Mouse (Mus musculus) MEL (cell line): ENCODE measurements around the gene Gnai2. TPM values are rescaled to one million over a fixed set of nuclear protein-coding genes. Genes with fewer than 3 reads are reported as not detected.

Source experiments
- DNase-seq: peaks from one replicate; pipeline ENCODE4 v3.0.0; 2011; ENCODE audit warnings: low read depth, low spot score
- H3K27ac ChIP-seq: 2 replicates; pipeline ENCODE4 v1.5.1; 2012; ENCODE audit warnings: low read depth, mild to moderate bottlenecking, control low read depth, low read length, moderate library complexity; ENCODE audit not compliant: control insufficient read depth
- H3K27me3 ChIP-seq, 2 experiments: fragments of 150-350 bp in 1 of 2; sonication (generic) in 1 of 2; 2 replicates each; pipeline ENCODE4 v1.6.1; 2012; ENCODE audit warnings: low read length in 2 of 2, mild to moderate bottlenecking in 2 of 2, improper control_type of control experiment in 1 of 2, moderate library complexity in 1 of 2; ENCODE audit not compliant: insufficient read depth in 2 of 2, control insufficient read depth in 1 of 2
- H3K36me3 ChIP-seq, 2 experiments: 2 replicates each; pipeline ENCODE4 v1.6.1; 2012 to 2014; ENCODE audit warnings: low read length in 2 of 2, improper control_type of control experiment in 1 of 2, inconsistent platforms in 1 of 2, mild to moderate bottlenecking in 1 of 2; ENCODE audit not compliant: insufficient read depth in 2 of 2, control insufficient read depth in 1 of 2
- H3K4me1 ChIP-seq, 2 experiments: fragments of 150-350 bp in 1 of 2; sonication (generic) in 1 of 2; 2 replicates each; pipeline ENCODE4 v1.6.1; 2012; ENCODE audit warnings: low read length in 2 of 2, improper control_type of control experiment in 1 of 2, mild to moderate bottlenecking in 1 of 2; ENCODE audit not compliant: insufficient read depth in 2 of 2, control insufficient read depth in 1 of 2
- H3K4me3 ChIP-seq, 2 experiments: fragments of 150-350 bp in 1 of 2; sonication (generic) in 1 of 2; 2 replicates each; pipeline ENCODE4 v1.5.1; 2012; ENCODE audit warnings: low read depth in 2 of 2, low read length in 2 of 2, mild to moderate bottlenecking in 2 of 2, moderate library complexity in 2 of 2, control low read depth in 1 of 2, improper control_type of control experiment in 1 of 2; ENCODE audit not compliant: control insufficient read depth in 1 of 2, insufficient read depth in 1 of 2
- H3K79me2 ChIP-seq: 2 replicates; pipeline ENCODE4 v1.6.1; 2012; ENCODE audit warnings: mild to moderate bottlenecking, low read length, moderate library complexity; ENCODE audit not compliant: control insufficient read depth, poor library complexity, insufficient read depth
- H3K9ac ChIP-seq: 2 replicates; pipeline ENCODE4 v1.6.1; 2012; ENCODE audit warnings: low read depth, mild to moderate bottlenecking, control low read depth, low read length, moderate library complexity; ENCODE audit not compliant: control insufficient read depth, poor library complexity, severe bottlenecking
- H3K9me3 ChIP-seq: fragments of 150-350 bp; sonication (generic); replicated peaks from 2 replicates; pipeline ENCODE4 v1.6.1; 2012; ENCODE audit warnings: mild to moderate bottlenecking, low read length, improper control_type of control experiment, moderate library complexity; ENCODE audit not compliant: insufficient read depth
- BHLHE40 ChIP-seq: IDR thresholded peaks from 2 replicates; pipeline ENCODE4 v1.6.1; 2012; ENCODE audit warnings: low read depth, mild to moderate bottlenecking, inconsistent platforms, low read length, improper control_type of control experiment, borderline replicate concordance
- CHD1 ChIP-seq: IDR thresholded peaks from 2 replicates; pipeline ENCODE4 v1.6.1; 2012; ENCODE audit warnings: low read depth, mild to moderate bottlenecking, inconsistent platforms, low read length, improper control_type of control experiment
- E2F4 ChIP-seq: IDR thresholded peaks from 2 replicates; pipeline ENCODE4 v1.6.1; 2011; ENCODE audit warnings: low read depth, low read length, improper control_type of control experiment, borderline replicate concordance
- EP300 ChIP-seq, 2 experiments: IDR thresholded peaks; 2 replicates each; pipeline ENCODE4 v1.6.1; 2011; ENCODE audit warnings: improper control_type of control experiment in 2 of 2, low read length in 2 of 2, low read depth in 1 of 2, mild to moderate bottlenecking in 1 of 2
- GATA1 ChIP-seq: IDR thresholded peaks from 2 replicates; pipeline ENCODE4 v1.6.1; 2011; ENCODE audit warnings: low read depth, low read length, improper control_type of control experiment
- JUND ChIP-seq: IDR thresholded peaks from 2 replicates; pipeline ENCODE4 v1.6.1; 2011; ENCODE audit warnings: low read depth, mild to moderate bottlenecking, improper control_type of control experiment, low read length
- MXI1 ChIP-seq: IDR thresholded peaks from 2 replicates; pipeline ENCODE4 v1.6.1; 2011; ENCODE audit warnings: mild to moderate bottlenecking, low read depth, low read length, improper control_type of control experiment
- NELFE ChIP-seq: IDR thresholded peaks from 2 replicates; pipeline ENCODE4 v1.6.1; 2011; ENCODE audit warnings: low read depth, low read length, improper control_type of control experiment
- NRF1 ChIP-seq: IDR thresholded peaks from 2 replicates; pipeline ENCODE4 v1.6.1; 2014; ENCODE audit warnings: low read depth, mild to moderate bottlenecking, inconsistent platforms, low read length, improper control_type of control experiment, moderate library complexity; ENCODE audit not compliant: poor library complexity, insufficient read depth, severe bottlenecking
- POLR2A ChIP-seq, 2 experiments: IDR thresholded peaks; 2 replicates each; pipeline ENCODE4 v1.6.1; 2011 to 2012; ENCODE audit warnings: low read length in 2 of 2, mild to moderate bottlenecking in 2 of 2, control low read depth in 1 of 2, improper control_type of control experiment in 1 of 2, low read depth in 1 of 2, moderate library complexity in 1 of 2; ENCODE audit not compliant: control insufficient read depth in 1 of 2, insufficient read depth in 1 of 2, poor library complexity in 1 of 2
- SMC3 ChIP-seq: IDR thresholded peaks from 2 replicates; pipeline ENCODE4 v1.6.1; 2011; ENCODE audit warnings: low read depth, low read length, improper control_type of control experiment
- TAL1 ChIP-seq: IDR thresholded peaks from 2 replicates; pipeline ENCODE4 v1.6.1; 2012; ENCODE audit warnings: mild to moderate bottlenecking, inconsistent platforms, low read length, moderate library complexity, mixed read lengths
- TBP ChIP-seq: IDR thresholded peaks from 2 replicates; pipeline ENCODE4 v1.8.0; 2011; ENCODE audit warnings: low read depth, low read length, improper control_type of control experiment
- TCF12 ChIP-seq: IDR thresholded peaks from 2 replicates; pipeline ENCODE4 v1.6.1; 2014; ENCODE audit warnings: low read depth, mild to moderate bottlenecking, inconsistent platforms, low read length, improper control_type of control experiment, moderate library complexity
- ZC3H11A ChIP-seq: IDR thresholded peaks from 2 replicates; pipeline ENCODE4 v1.6.1; 2012; ENCODE audit warnings: low read depth, mild to moderate bottlenecking, inconsistent platforms, low read length, improper control_type of control experiment
- ZKSCAN1 ChIP-seq: IDR thresholded peaks from 2 replicates; pipeline ENCODE4 v1.6.1; 2012; ENCODE audit warnings: low read depth, mild to moderate bottlenecking, inconsistent platforms, low read length, improper control_type of control experiment, moderate library complexity
- ZNF384 ChIP-seq: IDR thresholded peaks from 2 replicates; pipeline ENCODE4 v1.6.1; 2012; ENCODE audit warnings: low read depth, mild to moderate bottlenecking, inconsistent platforms, low read length, improper control_type of control experiment
- polyA plus RNA-seq, 2 experiments: library from polyadenylated mRNA; stranded (reverse) in 1 of 2; unstranded in 1 of 2; fragments of >175 nt in 1 of 2; fragments of >200 nt in 1 of 2; gene quantifications; 2 replicates each; pipeline versions ENCODE4 v1.2.1 to v1.2.4; 2012; ENCODE audit warnings: low replicate concordance in 2 of 2, low read depth in 1 of 2; ENCODE audit not compliant: insufficient read length in 2 of 2, insufficient read depth in 1 of 2, missing spikeins in 1 of 2
- total RNA-seq: library from RNA; depleted of rRNA; stranded (reverse); fragments of 300-350 nt; gene quantifications from 2 replicates; pipeline ENCODE4 v1.2.3, GENCODE M21; 2012

The Gnai2 gene
- total and polyA plus RNA-seq, 3 experiments = 129 to 335 (median 137) TPM

DNA sequence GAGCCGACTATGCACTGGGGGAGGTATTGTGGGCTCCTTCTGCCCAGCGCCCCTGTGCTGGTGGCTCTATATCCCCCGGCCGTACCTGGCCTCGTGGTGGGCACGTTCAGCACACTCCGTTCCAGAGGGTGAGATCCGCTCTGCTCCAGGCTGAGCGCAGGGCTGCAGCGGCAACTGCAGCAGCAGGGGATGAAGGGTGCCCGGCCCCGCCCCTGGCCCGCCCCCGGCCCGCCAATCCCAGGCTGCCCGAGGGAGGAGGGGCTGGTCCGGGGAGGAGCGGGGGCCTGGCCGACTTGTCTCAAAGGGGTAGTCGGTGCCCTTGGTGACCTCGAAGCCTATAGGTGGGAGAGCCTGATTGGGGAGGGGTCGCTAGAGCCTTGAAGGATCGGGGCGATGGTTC lies 32.1 kb upstream of the Gnai2 start:
- Histone ChIP-seq H3K4me1 (no peaks in the 10 kb centered on the region), H3K9ac (no peak overlapping the region), H3K9me3 (no peaks in the 10 kb centered on the region), H3K4me3 (no peak overlapping the region), H3K27me3 (peaks cover 29 to 31% of the 10 kb centered on the region in 2 experiments), H3K79me2 (no peaks in the 10 kb centered on the region), H3K27ac (no peak overlapping the region), H3K36me3 (no peaks in the 10 kb centered on the region)
- DNase-seq = no peak
- no peak for TF ChIP-seq TAL1

DNA sequence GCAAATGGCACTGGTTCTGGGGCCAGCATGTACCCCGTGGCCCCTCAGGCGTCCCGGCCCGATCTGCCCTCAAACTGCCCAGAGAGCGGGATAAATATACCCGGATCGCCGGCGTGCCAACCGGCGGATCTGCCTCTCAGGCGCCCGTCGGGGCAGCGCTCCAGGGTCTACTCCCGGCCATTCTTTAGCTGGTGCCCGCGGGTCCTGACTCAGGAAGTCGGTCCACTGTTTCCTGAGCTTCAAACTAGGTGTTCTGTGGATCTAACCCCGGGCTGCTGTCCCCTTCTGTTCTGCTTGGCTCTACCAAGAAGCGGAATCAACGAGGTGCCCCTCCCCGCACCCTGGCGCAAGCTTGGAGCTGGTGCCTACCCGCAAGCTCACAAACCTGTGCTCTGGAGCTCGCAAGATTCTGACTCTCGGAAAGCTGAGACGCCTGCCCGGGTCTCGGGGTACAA lies 31.6 kb upstream of the Gnai2 start:
- TF ChIP-seq GATA1 (no peak), POLR2A (IDR thresholded peaks at IDR 0.05; ENCODE audit: control insufficient read depth in 1 of 2, insufficient read depth in 1 of 2, low read depth in 1 of 2, low read length in 2 of 2, poor library complexity in 1 of 2) (no peak), NRF1 (no peak), ZC3H11A (no peak), TBP (no peak), TCF12 (no peak), NELFE (no peak), JUND (no peak), ZKSCAN1 (no peak), SMC3 (no peak), E2F4 (no peak), EP300 (IDR thresholded peaks at IDR 0.05; ENCODE audit: low read depth in 1 of 2, low read length in 2 of 2) (no peak), MXI1 (no peak), ZNF384 (no peak), BHLHE40 (no peak)
- TF ChIP-seq, all 39 proteins: peak for 0
- H3K27ac ChIP-seq = no peak overlapping the region
- H3K4me1 ChIP-seq = no peaks in the 10 kb centered on the region
- H3K27me3 ChIP-seq = peaks cover 29 to 30% of the 10 kb centered on the region in 2 experiments
- no peaks in the 10 kb centered on the region for H3K9me3 ChIP-seq
- H3K4me3 ChIP-seq = no peak overlapping the region
- no peak for DNase-seq
- H3K36me3 ChIP-seq = no peaks in the 10 kb centered on the region
- H3K9ac ChIP-seq = no peak overlapping the region
- H3K79me2 ChIP-seq = no peaks in the 10 kb centered on the region

DNA sequence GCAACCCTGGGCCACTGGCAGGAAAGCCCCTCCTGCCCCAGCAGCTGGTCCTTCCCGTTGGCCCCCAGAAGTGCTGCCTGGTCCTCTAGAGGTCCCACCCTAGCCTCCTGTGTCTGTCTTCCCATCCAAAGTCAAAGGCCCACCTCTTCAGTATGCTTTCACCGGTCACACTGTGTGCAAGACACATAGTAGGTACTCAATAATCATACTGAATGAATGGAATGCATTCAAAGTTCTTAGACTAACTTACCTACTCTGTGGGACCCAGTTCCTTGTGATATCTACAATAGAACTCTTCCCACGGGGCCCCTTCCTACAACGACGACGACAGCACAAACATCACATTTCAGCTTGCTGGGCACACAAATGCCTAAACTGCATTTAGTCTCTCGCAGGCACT lies 30.1 kb upstream of the Gnai2 start:
- H3K9me3 ChIP-seq = no peaks in the 10 kb centered on the region
- no peaks in the 10 kb centered on the region for H3K36me3 ChIP-seq
- H3K79me2 ChIP-seq = no peaks in the 10 kb centered on the region
- no peak for DNase-seq
- H3K4me1 ChIP-seq = no peaks in the 10 kb centered on the region
- peaks cover 18 to 22% of the 10 kb centered on the region in 2 experiments for H3K27me3 ChIP-seq
- H3K9ac ChIP-seq = no peak overlapping the region
- no peak overlapping the region for H3K27ac ChIP-seq
- H3K4me3 ChIP-seq = no peak overlapping the region
- TF ChIP-seq CHD1 (no peak), ZKSCAN1 (peak; percentile 86)
